Mouse (Mus musculus): ENCODE data around the gene Ltb4r2. TPM values are rescaled to one million over a fixed set of nuclear protein-coding genes. Genes with fewer than 3 reads are reported as not detected.

Ltb4r2 gene
- total and polyA plus RNA-seq, 3 experiments: 0.04 to 0.05 TPM; not detected in 1

DNA sequence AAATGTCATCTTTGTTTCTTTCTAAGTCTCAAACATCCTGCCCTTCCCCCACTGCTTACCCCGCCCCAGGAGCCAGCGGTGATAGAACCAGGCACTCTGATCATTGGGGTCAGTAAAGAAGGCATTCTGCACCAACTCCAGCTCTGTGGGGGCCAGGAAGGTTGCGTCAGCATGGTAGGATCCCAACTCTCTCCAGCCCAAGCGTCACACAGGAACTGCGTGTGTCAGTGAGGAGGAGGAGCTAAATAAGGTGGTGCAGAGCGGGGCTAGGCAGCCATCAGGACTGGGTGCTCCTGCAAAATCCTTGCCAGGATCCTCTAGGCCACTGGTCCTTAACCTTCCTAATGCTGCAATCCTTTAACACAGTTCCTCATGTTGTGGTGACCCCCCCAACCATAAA lies 41.5 kb upstream of the Ltb4r2 start:
- no peaks in the 10 kb centered on the region for H3K79me2 ChIP-seq (replicated peaks; ENCODE audit: control insufficient read depth, extremely low read depth, insufficient read depth, poor library complexity, severe bottlenecking)
- H3K4me2 ChIP-seq (ENCODE audit: insufficient read depth, low read depth, poor library complexity, severe bottlenecking): no peak overlapping the region
- no peak overlapping the region for H3K4me3 ChIP-seq (replicated peaks in 1 of 3; ENCODE audit: low read depth in 2 of 3, low read length in 2 of 3, poor library complexity in 1 of 3)
- no peaks in the 10 kb centered on the region for H3K9me3 ChIP-seq (replicated peaks; ENCODE audit: low read length)
- no peaks in the 10 kb centered on the region for H3K27me3 ChIP-seq (replicated peaks)
- no peak for DNase-seq (ENCODE audit: extremely low read depth)
- H3K9ac ChIP-seq (ENCODE audit: insufficient read depth, low read depth): no peak overlapping the region
- peaks cover 35 to 48% of the 10 kb centered on the region in 2 experiments for H3K36me3 ChIP-seq (replicated peaks in 1 of 2; ENCODE audit: control insufficient read depth in 1 of 2, insufficient read depth in 1 of 2, low read length in 1 of 2)
- H3K27ac ChIP-seq (ENCODE audit: insufficient read depth, low read depth): no peak overlapping the region
- TF ChIP-seq NELFE (IDR thresholded peaks at IDR 0.05; ENCODE audit: low read depth, low read length) (no peak), HCFC1 (IDR thresholded peaks at IDR 0.05; ENCODE audit: low read depth, low read length) (no peak), CHD1 (IDR thresholded peaks at IDR 0.05; ENCODE audit: low read depth, low read length) (no peak), GABPA (IDR thresholded peaks at IDR 0.05; ENCODE audit: insufficient replicate concordance, low read depth, low read length) (no peak), EP300 (IDR thresholded peaks at IDR 0.05; ENCODE audit: low read length) (no peak), POLR2AphosphoS2 (IDR thresholded peaks at IDR 0.05; ENCODE audit: low read depth, low read length) (no peak), NRF1 (IDR thresholded peaks at IDR 0.05; ENCODE audit: low read depth, low read length) (no peak), RCOR1 (conservative IDR thresholded peaks at IDR 0.05; ENCODE audit: low read depth, low read length) (no peak), SIN3A (IDR thresholded peaks at IDR 0.05; ENCODE audit: low read length) (no peak), USF1 (IDR thresholded peaks at IDR 0.05; ENCODE audit: low read depth, low read length) (no peak), E2F4 (IDR thresholded peaks at IDR 0.05; ENCODE audit: insufficient replicate concordance, low read depth, low read length) (no peak), ELF1 (IDR thresholded peaks at IDR 0.05; ENCODE audit: low read depth, low read length) (no peak), KAT2A (IDR thresholded peaks at IDR 0.05; ENCODE audit: insufficient replicate concordance, low read length) (no peak), JUN (IDR thresholded peaks at IDR 0.05; ENCODE audit: insufficient read depth, low read depth, low read length) (no peak), MAX (IDR thresholded peaks at IDR 0.05; ENCODE audit: low read length) (no peak), PAX5 (IDR thresholded peaks at IDR 0.05; ENCODE audit: low read length) (no peak), BHLHE40 (IDR thresholded peaks at IDR 0.05; ENCODE audit: low read depth, low read length) (no peak), ZC3H11A (IDR thresholded peaks at IDR 0.05; ENCODE audit: low read depth, low read length) (no peak), ETS1 (conservative IDR thresholded peaks at IDR 0.05; ENCODE audit: low read depth, low read length) (no peak), TBP (conservative IDR thresholded peaks at IDR 0.05; ENCODE audit: low read depth, low read length) (no peak)
- peaks cover 9 to 32% of the 10 kb centered on the region in 2 experiments for H3K4me1 ChIP-seq (ENCODE audit: control insufficient read depth in 1 of 2, insufficient read depth in 2 of 2)
- in situ Hi-C loops (cut with MboI; ENCODE audit: low pct_ligation_motif_present, low pct_unique_long_range_greater_than_20kb, low sequenced_read_pairs) (no loop called here), dilution Hi-C loops (cut with MboI; ENCODE audit: extremely low pct_ligation_motif_present, extremely low pct_unique_long_range_greater_than_20kb, low sequenced_read_pairs) (no loop called here)

- H3K36me3 ChIP-seq (replicated peaks in 1 of 2; ENCODE audit: control insufficient read depth in 1 of 2, insufficient read depth in 1 of 2, low read length in 1 of 2): peaks cover 35 to 48% of the 10 kb centered on the region in 2 experiments
- no peak overlapping the region for H3K27ac ChIP-seq (ENCODE audit: insufficient read depth, low read depth)
- DNase-seq (ENCODE audit: extremely low read depth): no peak
- H3K27me3 ChIP-seq (replicated peaks): peaks cover 4% of the 10 kb centered on the region
- no peaks in the 10 kb centered on the region for H3K79me2 ChIP-seq (replicated peaks; ENCODE audit: control insufficient read depth, extremely low read depth, insufficient read depth, poor library complexity, severe bottlenecking)
- dilution Hi-C loops (cut with MboI; ENCODE audit: extremely low pct_ligation_motif_present, extremely low pct_unique_long_range_greater_than_20kb, low sequenced_read_pairs) (no loop called here), in situ Hi-C loops (cut with MboI; ENCODE audit: low pct_ligation_motif_present, low pct_unique_long_range_greater_than_20kb, low sequenced_read_pairs) (no loop called here)
- no peak for TF ChIP-seq SIN3A (IDR thresholded peaks at IDR 0.05; ENCODE audit: low read length)
- TF ChIP-seq UBTF (IDR thresholded peaks at IDR 0.05; ENCODE audit: low read depth, low read length): no peak
- TF ChIP-seq ETS1 (conservative IDR thresholded peaks at IDR 0.05; ENCODE audit: low read depth, low read length): no peak
- TF ChIP-seq MXI1 (IDR thresholded peaks at IDR 0.05; ENCODE audit: low read depth, low read length): no peak
- TF ChIP-seq MYC (IDR thresholded peaks at IDR 0.05; ENCODE audit: low read depth, low read length): no peak
- no peak for TF ChIP-seq BHLHE40 (IDR thresholded peaks at IDR 0.05; ENCODE audit: low read depth, low read length)
- TF ChIP-seq RCOR1 (conservative IDR thresholded peaks at IDR 0.05; ENCODE audit: low read depth, low read length): no peak
- no peak for TF ChIP-seq NRF1 (IDR thresholded peaks at IDR 0.05; ENCODE audit: low read depth, low read length)
- TF ChIP-seq TBP (conservative IDR thresholded peaks at IDR 0.05; ENCODE audit: low read depth, low read length): no peak
- no peak for TF ChIP-seq CTCF (conservative IDR thresholded peaks at IDR 0.05 in 1 of 2, IDR thresholded peaks at IDR 0.05 in 1 of 2; ENCODE audit: low read depth in 2 of 2, low read length in 2 of 2)
- TF ChIP-seq IRF4 (IDR thresholded peaks at IDR 0.05; ENCODE audit: low read depth, low read length): no peak
- no peak for TF ChIP-seq JUND (conservative IDR thresholded peaks at IDR 0.05; ENCODE audit: low read depth, low read length)
- no peak for TF ChIP-seq KAT2A (IDR thresholded peaks at IDR 0.05; ENCODE audit: insufficient replicate concordance, low read length)
- no peak for TF ChIP-seq ZNF384 (IDR thresholded peaks at IDR 0.05; ENCODE audit: low read depth, low read length)
- TF ChIP-seq ZC3H11A (IDR thresholded peaks at IDR 0.05; ENCODE audit: low read depth, low read length): no peak
- no peak for TF ChIP-seq MAFK (IDR thresholded peaks at IDR 0.05; ENCODE audit: insufficient replicate concordance, low read length)
- no peak for TF ChIP-seq NELFE (IDR thresholded peaks at IDR 0.05; ENCODE audit: low read depth, low read length)
- no peak for TF ChIP-seq E2F4 (IDR thresholded peaks at IDR 0.05; ENCODE audit: insufficient replicate concordance, low read depth, low read length)
- no peak for TF ChIP-seq SMC3 (IDR thresholded peaks at IDR 0.05; ENCODE audit: low read depth, low read length)
- TF ChIP-seq POLR2AphosphoS2 (IDR thresholded peaks at IDR 0.05; ENCODE audit: low read depth, low read length): no peak
- no peak overlapping the region for H3K9ac ChIP-seq (ENCODE audit: insufficient read depth, low read depth)
- no peaks in the 10 kb centered on the region for H3K9me3 ChIP-seq (replicated peaks; ENCODE audit: low read length)
- no peak overlapping the region for H3K4me2 ChIP-seq (ENCODE audit: insufficient read depth, low read depth, poor library complexity, severe bottlenecking)
- no peak overlapping the region for H3K4me3 ChIP-seq (replicated peaks in 1 of 3; ENCODE audit: low read depth in 2 of 3, low read length in 2 of 3, poor library complexity in 1 of 3)
- peaks cover 15 to 40% of the 10 kb centered on the region in 2 experiments for H3K4me1 ChIP-seq (ENCODE audit: control insufficient read depth in 1 of 2, insufficient read depth in 2 of 2)
These were observed 40.6 kb upstream of the Ltb4r2 start for GRCm38 (mm10) chr14:55720666-55721065.
